Mouse (Mus musculus): ENCODE measurements around the gene Rhoh. TPM values are rescaled to one million over a fixed set of nuclear protein-coding genes. Genes with fewer than 3 reads are reported as not detected.

Gene Rhoh
- total and polyA plus RNA-seq, 3 experiments = 12.1 to 22.1 (median 18.9) TPM

- no peaks in the 10 kb centered on the region for H3K79me2 ChIP-seq (replicated peaks; ENCODE audit: control insufficient read depth, extremely low read depth, insufficient read depth, poor library complexity, severe bottlenecking)
- in situ Hi-C loops (cut with MboI; ENCODE audit: low pct_ligation_motif_present, low pct_unique_long_range_greater_than_20kb, low sequenced_read_pairs) = no loop called here
- no peak overlapping the region for H3K27ac ChIP-seq (ENCODE audit: insufficient read depth, low read depth)
- no peak for DNase-seq (ENCODE audit: extremely low read depth)
- H3K4me1 ChIP-seq (ENCODE audit: control insufficient read depth in 1 of 2, insufficient read depth in 2 of 2) = peaks cover 2 to 28% of the 10 kb centered on the region in 2 experiments; a peak in 3 of 4 replicates
- no peak for TF ChIP-seq RCOR1 (conservative IDR thresholded peaks at IDR 0.05; ENCODE audit: low read depth, low read length)
- TF ChIP-seq MXI1 (IDR thresholded peaks at IDR 0.05; ENCODE audit: low read depth, low read length) = no peak
- no peak for TF ChIP-seq ZNF384 (IDR thresholded peaks at IDR 0.05; ENCODE audit: low read depth, low read length)
- TF ChIP-seq JUN (IDR thresholded peaks at IDR 0.05; ENCODE audit: insufficient read depth, low read depth, low read length) = no peak
- TF ChIP-seq JUND (conservative IDR thresholded peaks at IDR 0.05; ENCODE audit: low read depth, low read length) = no peak
- no peak for TF ChIP-seq TBP (conservative IDR thresholded peaks at IDR 0.05; ENCODE audit: low read depth, low read length)
- no peak for TF ChIP-seq EP300 (IDR thresholded peaks at IDR 0.05; ENCODE audit: low read length)
- TF ChIP-seq NRF1 (IDR thresholded peaks at IDR 0.05; ENCODE audit: low read depth, low read length) = no peak
- no peak for TF ChIP-seq POLR2A (IDR thresholded peaks at IDR 0.05; ENCODE audit: low read depth, low read length)
- no peak for TF ChIP-seq IRF4 (IDR thresholded peaks at IDR 0.05; ENCODE audit: low read depth, low read length)
- peaks cover 2 to 4% of the 10 kb centered on the region in 2 experiments for H3K36me3 ChIP-seq (replicated peaks in 1 of 2; ENCODE audit: control insufficient read depth in 1 of 2, insufficient read depth in 1 of 2, low read length in 1 of 2)
- H3K27me3 ChIP-seq (replicated peaks) = no peaks in the 10 kb centered on the region
- no peak overlapping the region for H3K4me3 ChIP-seq (replicated peaks in 1 of 3; ENCODE audit: low read depth in 2 of 3, low read length in 2 of 3, poor library complexity in 1 of 3)
- dilution Hi-C loops (cut with MboI; ENCODE audit: extremely low pct_ligation_motif_present, extremely low pct_unique_long_range_greater_than_20kb, low sequenced_read_pairs) = no loop called here
- H3K4me2 ChIP-seq (ENCODE audit: insufficient read depth, low read depth, poor library complexity, severe bottlenecking) = no peak overlapping the region
- H3K9ac ChIP-seq (ENCODE audit: insufficient read depth, low read depth) = no peak overlapping the region
- peaks cover 10% of the 10 kb centered on the region for H3K9me3 ChIP-seq (replicated peaks; ENCODE audit: low read length)
These were observed 39.9 kb downstream of the Rhoh start for GRCm38 (mm10) chr5:65900862-65901265.

GRCm38 (mm10) chr5:65901868-65902418 is 40.9 kb downstream of the Rhoh start:
- Histone ChIP-seq H3K4me1 (ENCODE audit: control insufficient read depth in 1 of 2, insufficient read depth in 2 of 2) (peaks cover 0 to 18% of the 10 kb centered on the region in 2 experiments; a peak in 2 of 4 replicates), H3K9me3 (replicated peaks; ENCODE audit: low read length) (peaks cover 10% of the 10 kb centered on the region), H3K27ac (ENCODE audit: insufficient read depth, low read depth) (no peak overlapping the region), H3K27me3 (replicated peaks) (no peaks in the 10 kb centered on the region), H3K4me2 (ENCODE audit: insufficient read depth, low read depth, poor library complexity, severe bottlenecking) (no peak overlapping the region), H3K79me2 (replicated peaks; ENCODE audit: control insufficient read depth, extremely low read depth, insufficient read depth, poor library complexity, severe bottlenecking) (no peaks in the 10 kb centered on the region), H3K9ac (ENCODE audit: insufficient read depth, low read depth) (no peak overlapping the region), H3K36me3 (replicated peaks in 1 of 2; ENCODE audit: control insufficient read depth in 1 of 2, insufficient read depth in 1 of 2, low read length in 1 of 2) (no peaks in the 10 kb centered on the region), H3K4me3 (replicated peaks in 1 of 3; ENCODE audit: low read depth in 2 of 3, low read length in 2 of 3, poor library complexity in 1 of 3) (no peak overlapping the region)
- in situ Hi-C loops (cut with MboI; ENCODE audit: low pct_ligation_motif_present, low pct_unique_long_range_greater_than_20kb, low sequenced_read_pairs) = no loop called here
- dilution Hi-C loops (cut with MboI; ENCODE audit: extremely low pct_ligation_motif_present, extremely low pct_unique_long_range_greater_than_20kb, low sequenced_read_pairs) = no loop called here
- no peak for TF ChIP-seq SMC3 (IDR thresholded peaks at IDR 0.05; ENCODE audit: low read depth, low read length)
- no peak for TF ChIP-seq ZC3H11A (IDR thresholded peaks at IDR 0.05; ENCODE audit: low read depth, low read length)
- TF ChIP-seq GABPA (IDR thresholded peaks at IDR 0.05; ENCODE audit: insufficient replicate concordance, low read depth, low read length) = no peak
- TF ChIP-seq TBP (conservative IDR thresholded peaks at IDR 0.05; ENCODE audit: low read depth, low read length) = no peak
- TF ChIP-seq CTCF (conservative IDR thresholded peaks at IDR 0.05 in 1 of 2, IDR thresholded peaks at IDR 0.05 in 1 of 2; ENCODE audit: low read depth in 2 of 2, low read length in 2 of 2) = no peak
- TF ChIP-seq SIN3A (IDR thresholded peaks at IDR 0.05; ENCODE audit: low read length) = no peak
- TF ChIP-seq ZKSCAN1 (IDR thresholded peaks at IDR 0.05; ENCODE audit: borderline replicate concordance, low read depth, low read length) = no peak
- TF ChIP-seq MYC (IDR thresholded peaks at IDR 0.05; ENCODE audit: low read depth, low read length) = no peak
- TF ChIP-seq KAT2A (IDR thresholded peaks at IDR 0.05; ENCODE audit: insufficient replicate concordance, low read length) = no peak
- no peak for TF ChIP-seq IRF4 (IDR thresholded peaks at IDR 0.05; ENCODE audit: low read depth, low read length)
- TF ChIP-seq POLR2A (IDR thresholded peaks at IDR 0.05; ENCODE audit: low read depth, low read length) = no peak
- no peak for TF ChIP-seq E2F4 (IDR thresholded peaks at IDR 0.05; ENCODE audit: insufficient replicate concordance, low read depth, low read length)
- DNase-seq (ENCODE audit: extremely low read depth) = no peak

Measured in CH12.LX (cell line).